Mouse (Mus musculus) lung, embryonic 15.5 days (tissue): ENCODE data around the gene Wdr18. TPM values are rescaled to one million over a fixed set of nuclear protein-coding genes. Genes with fewer than 3 reads are reported as not detected.
A peak's percentile ranks its signal among the peaks of the same experiment; 100 is the strongest.

Source experiments
- ATAC-seq: fragments of 200-750 bp; cut with Nextera tagmentation; 2 replicates; pipeline ENCODE4 v1.8.0; 2017; ENCODE audit warnings: moderate number of reproducible peaks, borderline replicate concordance; ENCODE audit not compliant: low FRiP score, low TSS enrichment; ENCODE audit errors: extremely low read depth
- H3K27ac ChIP-seq: fragments of 300-500 bp; sonication (generic); 2 replicates; pipeline ENCODE4 v1.5.1; 2015; ENCODE audit warnings: moderate library complexity, mild to moderate bottlenecking, inconsistent platforms
- H3K27me3 ChIP-seq: fragments of 300-500 bp; sonication (generic); 2 replicates; pipeline ENCODE4 v1.6.1; 2015; ENCODE audit warnings: inconsistent platforms
- H3K36me3 ChIP-seq: fragments of 300-500 bp; sonication (generic); 2 replicates; pipeline ENCODE4 v1.6.1; 2015; ENCODE audit warnings: inconsistent platforms
- H3K4me1 ChIP-seq: fragments of 300-500 bp; sonication (generic); 2 replicates; pipeline ENCODE4 v1.6.1; 2015; ENCODE audit warnings: inconsistent platforms
- H3K4me2 ChIP-seq: fragments of 300-500 bp; sonication (generic); 2 replicates; pipeline ENCODE4 v1.6.1; 2015; ENCODE audit warnings: inconsistent platforms, mild to moderate bottlenecking, moderate library complexity
- H3K4me3 ChIP-seq: fragments of 300-500 bp; sonication (generic); 2 replicates; pipeline ENCODE4 v1.5.1; 2015; ENCODE audit warnings: mild to moderate bottlenecking, inconsistent platforms
- H3K9ac ChIP-seq: fragments of 300-500 bp; sonication (generic); 2 replicates; pipeline ENCODE4 v1.6.1; 2015; ENCODE audit warnings: inconsistent platforms
- H3K9me3 ChIP-seq: fragments of 300-500 bp; sonication (generic); 2 replicates; pipeline ENCODE4 v1.6.1; 2016; ENCODE audit warnings: inconsistent platforms
- WGBS: fragments of 180-500 bp; shearing (Covaris S2); methylation state at CpG from one replicate; pipeline ENCODE4 v1.1.7; 2015; 5-methylcytosine and 5-hydroxymethylcytosine counted together
- polyA plus RNA-seq: library from polyadenylated mRNA; unstranded; fragments of >200 nt; fragmentation: Nextera tagmentation; extraction: Ambion mirVana; gene quantifications from 2 replicates; pipeline ENCODE4 v1.2.1, GENCODE M21; 2015

The Wdr18 gene
- polyA plus RNA-seq, 1 experiment from 2014 or later, result 95.1 TPM

DNA sequence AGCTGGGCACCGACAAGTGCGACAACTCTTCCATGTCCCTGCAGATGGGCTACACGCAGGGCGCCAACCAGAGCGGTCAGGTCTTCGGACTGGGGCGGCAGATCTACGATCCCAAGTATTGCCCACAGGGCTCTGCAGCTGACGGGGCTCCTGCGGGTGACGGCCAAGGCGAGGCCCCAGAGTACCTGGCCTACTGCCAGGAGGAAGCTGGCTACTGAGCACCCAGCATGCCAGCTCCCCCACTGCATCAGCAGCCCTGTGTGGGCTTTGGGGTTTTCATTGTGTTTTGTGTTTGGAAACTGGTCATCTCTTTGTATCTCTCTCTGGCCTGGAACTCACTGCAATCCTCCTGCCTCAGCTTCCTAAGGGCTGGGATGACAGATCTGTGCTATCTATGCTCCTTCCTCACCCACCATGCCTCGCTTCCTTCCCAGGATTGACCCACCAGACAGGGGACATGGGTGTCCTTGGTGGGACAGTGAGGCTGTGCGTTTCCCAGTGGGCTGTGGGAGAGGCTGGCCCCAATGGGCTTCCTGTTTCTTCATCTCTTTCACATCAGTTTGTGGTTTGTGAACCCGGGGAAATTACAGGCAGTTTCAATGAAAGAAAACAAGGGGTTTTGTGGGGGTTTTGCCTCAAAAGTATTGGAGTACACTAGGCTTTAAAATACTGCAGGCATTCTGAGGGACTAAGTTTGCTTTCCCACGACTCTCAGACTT, 34.6 kb downstream of the Wdr18 start:
- Histone ChIP-seq H3K4me2 (no peak overlapping the region), H3K27ac (peak overlapping the region; percentile 27; the same call in 1 of the 2 replicates), H3K27me3 (no peaks in the 10 kb centered on the region; the same call in 1 of the 2 replicates), H3K4me1 (peaks cover 38% of the 10 kb centered on the region), H3K36me3 (peaks cover 49% of the 10 kb centered on the region), H3K4me3 (no peak overlapping the region), H3K9me3 (no peaks in the 10 kb centered on the region), H3K9ac (no peak overlapping the region)
- 83% methylated on average over 16 of the region's 16 CpGs for WGBS
- ATAC-seq, result no peak

DNA sequence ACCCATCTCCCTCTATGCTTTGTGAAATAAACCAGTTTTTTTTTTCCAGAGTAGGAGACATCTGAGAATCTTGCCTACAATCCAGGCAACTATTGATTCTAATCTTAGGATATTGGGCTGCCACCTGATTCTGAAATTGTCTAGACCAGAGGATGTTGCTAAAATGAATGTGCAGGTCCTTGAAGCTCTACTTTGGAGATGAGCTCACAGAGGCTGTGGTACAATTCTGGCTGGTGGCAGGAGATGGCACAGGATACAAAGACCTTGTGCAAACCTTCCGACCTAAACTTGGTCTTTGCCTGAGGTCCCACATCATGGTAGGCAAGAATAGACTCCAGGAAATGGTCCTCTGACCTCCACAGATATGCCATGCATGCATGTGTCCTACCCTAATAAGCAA, 35.7 kb downstream of the Wdr18 start:
- Histone ChIP-seq H3K27me3 (no peaks in the 10 kb centered on the region; the same call in 1 of the 2 replicates), H3K36me3 (peaks cover 49% of the 10 kb centered on the region), H3K4me2 (peak overlapping the region; percentile 95; the same call in 1 of the 2 replicates), H3K27ac (peak overlapping the region; percentile 7; the same call in 1 of the 2 replicates), H3K4me1 (peaks cover 31% of the 10 kb centered on the region), H3K9me3 (no peaks in the 10 kb centered on the region), H3K9ac (no peak overlapping the region), H3K4me3 (no peak overlapping the region)
- WGBS, result 88% methylated on average over 1 of the region's 1 CpGs
- no peak for ATAC-seq

DNA sequence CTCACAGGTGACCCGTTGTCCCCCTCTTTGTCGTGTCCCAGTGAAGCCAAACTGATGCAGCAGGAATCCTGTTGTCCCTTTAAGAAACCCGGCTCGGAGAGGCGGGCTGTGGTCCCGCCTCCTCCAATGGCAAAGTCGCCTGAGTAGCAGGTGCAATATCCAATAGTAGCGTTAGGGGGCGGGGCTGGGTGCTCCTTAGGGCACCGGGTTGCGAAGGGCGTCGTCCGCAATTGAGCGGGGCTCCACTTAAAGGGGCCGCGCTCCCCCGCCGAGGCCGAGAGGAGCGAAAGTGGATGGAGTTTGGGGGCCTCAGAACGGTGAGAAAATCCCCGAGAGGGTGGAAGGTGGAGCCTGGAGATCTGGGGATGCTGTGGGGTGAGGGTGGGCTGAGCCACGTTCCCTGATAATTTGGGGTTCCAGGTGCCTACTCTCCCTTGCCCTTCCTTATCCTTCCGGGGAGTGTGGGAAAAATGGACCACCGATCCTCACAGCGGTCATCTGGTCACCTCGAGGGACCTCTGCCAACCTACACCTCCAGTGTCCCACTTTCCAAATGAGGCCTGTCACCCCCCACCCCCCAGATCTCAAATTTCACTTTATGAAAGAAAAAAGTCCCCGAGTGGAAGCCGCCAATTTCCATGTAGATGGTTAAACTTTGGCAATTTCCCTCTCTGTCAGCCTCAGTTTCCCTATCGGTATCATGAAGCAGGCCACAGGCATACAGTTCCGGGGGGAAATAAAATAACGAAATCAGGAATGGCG, 36.5 kb downstream of the Wdr18 start, which contains the start of gene Abca7:
Gene Abca7 (plus strand): TSS at position 223 of the 762 bp plus-strand sequence.
- H3K9ac ChIP-seq, result peak within 1 kb of the TSS; percentile 49
- H3K36me3 ChIP-seq, result peaks cover 42% of the 10 kb centered on the region
- peak; percentile 79 for ATAC-seq
- WGBS, result under 1% methylated on average over 34 of the region's 34 CpGs
- H3K9me3 ChIP-seq, result no peaks in the 10 kb centered on the region
- H3K27me3 ChIP-seq, result peaks cover 3% of the 10 kb centered on the region
- peak within 1 kb of the TSS; percentile 74 for H3K27ac ChIP-seq
- peak within 1 kb of the TSS; percentile 60 for H3K4me3 ChIP-seq
- H3K4me2 ChIP-seq, result peak within 1 kb of the TSS; percentile 95
- peaks cover 24% of the 10 kb centered on the region for H3K4me1 ChIP-seq

DNA sequence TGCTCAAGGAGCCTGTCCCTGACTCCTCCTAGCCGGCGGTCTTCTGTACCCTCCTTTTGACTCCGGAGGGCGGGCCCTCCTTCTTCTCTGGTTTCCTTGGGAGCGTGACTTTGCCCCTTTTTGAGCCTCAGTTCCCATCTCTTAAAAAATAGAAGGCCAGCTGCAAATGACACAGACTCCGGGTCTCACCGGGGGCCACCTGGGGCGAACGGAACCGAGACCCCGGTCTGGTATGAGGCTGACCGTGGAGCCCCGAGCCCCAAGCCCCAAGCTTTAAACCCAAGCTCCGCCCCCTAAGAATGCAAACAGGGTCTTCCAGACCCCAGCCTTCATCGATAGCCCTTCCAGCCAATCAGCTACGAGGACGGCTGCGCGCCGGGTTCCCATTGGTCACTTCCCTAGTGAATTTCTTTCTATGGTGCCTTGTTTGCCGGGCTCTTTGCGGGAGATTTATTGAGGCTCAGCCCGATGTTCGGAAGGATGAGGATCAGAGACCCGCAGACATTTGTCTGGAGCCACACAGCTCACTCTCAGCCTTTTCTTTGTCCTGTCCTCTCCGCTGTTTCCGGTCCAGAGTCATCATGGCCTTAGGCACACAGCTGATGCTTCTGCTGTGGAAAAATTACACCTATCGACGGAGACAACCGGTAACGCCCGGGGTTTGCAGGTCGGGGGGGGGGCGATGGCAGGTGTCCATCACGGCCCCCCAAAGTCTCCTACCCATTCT, 37.2 kb downstream of the Wdr18 start:
- H3K9me3 ChIP-seq, result no peaks in the 10 kb centered on the region
- ATAC-seq, result peak; percentile 48
- H3K9ac ChIP-seq, result peak overlapping the region; percentile 49; the same call in 1 of the 2 replicates
- H3K27me3 ChIP-seq, result peaks cover 9% of the 10 kb centered on the region
- WGBS, result under 1% methylated on average over 35 of the region's 35 CpGs
- peaks cover 21% of the 10 kb centered on the region for H3K4me1 ChIP-seq
- peak overlapping the region; percentile 95 for H3K4me2 ChIP-seq
- peaks cover 34% of the 10 kb centered on the region for H3K36me3 ChIP-seq
- peak overlapping the region; percentile 74 for H3K27ac ChIP-seq
- H3K4me3 ChIP-seq, result peak overlapping the region; percentile 60

DNA sequence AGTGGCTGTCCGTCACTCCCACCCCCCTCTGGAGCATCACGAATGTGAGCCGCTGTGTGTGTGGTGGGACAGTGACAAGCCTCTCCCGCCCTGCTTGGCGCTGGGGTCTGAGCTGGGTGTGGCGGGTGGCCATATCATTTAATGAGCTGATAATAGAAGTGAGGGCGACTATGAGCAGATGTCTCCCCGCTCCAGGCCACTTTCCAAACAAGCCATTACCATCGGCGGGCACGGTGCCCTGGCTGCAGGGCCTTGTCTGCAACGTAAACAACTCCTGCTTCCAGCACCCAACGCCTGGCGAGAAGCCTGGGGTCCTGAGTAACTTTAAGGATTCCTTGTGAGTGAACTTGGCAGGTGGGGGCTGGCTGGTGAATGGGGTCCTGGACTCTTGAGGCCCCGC, 37.9 kb downstream of the Wdr18 start:
- Histone ChIP-seq H3K4me3 (peak overlapping the region; percentile 60), H3K27ac (peak overlapping the region; percentile 22; the same call in 1 of the 2 replicates), H3K4me1 (peaks cover 22% of the 10 kb centered on the region), H3K9ac (peak overlapping the region; percentile 49; the same call in 1 of the 2 replicates), H3K9me3 (no peaks in the 10 kb centered on the region), H3K36me3 (peaks cover 28% of the 10 kb centered on the region), H3K4me2 (peak overlapping the region; percentile 95), H3K27me3 (peaks cover 13% of the 10 kb centered on the region)
- 8% methylated on average over 15 of the region's 15 CpGs for WGBS
- ATAC-seq, result peak; percentile 32; the same call in 1 of the 2 replicates

DNA sequence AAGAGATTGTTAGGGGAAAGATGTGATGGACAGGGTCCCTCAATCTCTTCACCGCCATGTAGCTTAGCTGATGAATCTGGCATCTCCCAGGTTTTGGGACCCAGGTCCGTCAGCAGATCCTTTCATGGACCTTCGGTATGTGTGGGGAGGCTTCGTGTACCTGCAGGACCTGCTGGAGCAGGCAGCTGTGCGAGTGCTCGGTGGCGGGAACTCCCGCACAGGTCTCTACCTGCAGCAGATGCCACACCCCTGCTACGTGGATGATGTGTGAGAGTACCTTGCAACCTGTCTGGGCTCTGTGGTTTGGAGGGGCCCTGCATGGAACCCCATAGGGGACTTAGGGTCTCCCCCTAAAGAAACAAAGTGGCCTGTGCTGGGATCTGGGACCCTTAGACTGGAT, 42.0 kb downstream of the Wdr18 start:
- H3K4me3 ChIP-seq, result no peak overlapping the region
- peaks cover 31% of the 10 kb centered on the region for H3K4me1 ChIP-seq
- 71% methylated on average over 9 of the region's 9 CpGs for WGBS
- no peak overlapping the region for H3K27ac ChIP-seq
- ATAC-seq, result no peak
- no peak overlapping the region for H3K4me2 ChIP-seq
- no peaks in the 10 kb centered on the region for H3K9me3 ChIP-seq
- peaks cover 19% of the 10 kb centered on the region for H3K27me3 ChIP-seq
- H3K9ac ChIP-seq, result no peak overlapping the region
- H3K36me3 ChIP-seq, result no peaks in the 10 kb centered on the region

DNA sequence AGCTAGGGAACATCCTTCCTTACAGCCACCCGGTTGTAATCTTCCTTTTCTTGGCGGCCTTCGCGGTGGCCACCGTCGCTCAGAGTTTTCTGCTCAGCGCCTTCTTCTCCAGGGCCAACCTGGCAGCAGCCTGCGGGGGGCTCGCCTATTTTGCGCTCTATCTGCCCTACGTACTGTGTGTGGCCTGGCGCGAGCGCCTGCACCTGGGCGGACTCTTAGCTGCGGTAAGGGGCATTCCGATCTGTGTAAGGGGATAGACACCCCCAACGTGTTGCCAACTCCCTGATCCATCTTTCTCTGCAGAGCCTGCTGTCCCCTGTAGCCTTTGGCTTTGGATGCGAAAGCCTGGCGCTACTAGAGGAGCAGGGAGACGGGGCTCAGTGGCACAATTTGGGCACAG, 42.9 kb downstream of the Wdr18 start:
- Histone ChIP-seq H3K27ac (no peak overlapping the region), H3K9ac (no peak overlapping the region), H3K4me3 (no peak overlapping the region), H3K36me3 (no peaks in the 10 kb centered on the region), H3K4me1 (peaks cover 22% of the 10 kb centered on the region), H3K9me3 (no peaks in the 10 kb centered on the region), H3K27me3 (peaks cover 19% of the 10 kb centered on the region), H3K4me2 (no peak overlapping the region)
- ATAC-seq, result no peak
- 33% methylated on average over 21 of the region's 21 CpGs for WGBS

DNA sequence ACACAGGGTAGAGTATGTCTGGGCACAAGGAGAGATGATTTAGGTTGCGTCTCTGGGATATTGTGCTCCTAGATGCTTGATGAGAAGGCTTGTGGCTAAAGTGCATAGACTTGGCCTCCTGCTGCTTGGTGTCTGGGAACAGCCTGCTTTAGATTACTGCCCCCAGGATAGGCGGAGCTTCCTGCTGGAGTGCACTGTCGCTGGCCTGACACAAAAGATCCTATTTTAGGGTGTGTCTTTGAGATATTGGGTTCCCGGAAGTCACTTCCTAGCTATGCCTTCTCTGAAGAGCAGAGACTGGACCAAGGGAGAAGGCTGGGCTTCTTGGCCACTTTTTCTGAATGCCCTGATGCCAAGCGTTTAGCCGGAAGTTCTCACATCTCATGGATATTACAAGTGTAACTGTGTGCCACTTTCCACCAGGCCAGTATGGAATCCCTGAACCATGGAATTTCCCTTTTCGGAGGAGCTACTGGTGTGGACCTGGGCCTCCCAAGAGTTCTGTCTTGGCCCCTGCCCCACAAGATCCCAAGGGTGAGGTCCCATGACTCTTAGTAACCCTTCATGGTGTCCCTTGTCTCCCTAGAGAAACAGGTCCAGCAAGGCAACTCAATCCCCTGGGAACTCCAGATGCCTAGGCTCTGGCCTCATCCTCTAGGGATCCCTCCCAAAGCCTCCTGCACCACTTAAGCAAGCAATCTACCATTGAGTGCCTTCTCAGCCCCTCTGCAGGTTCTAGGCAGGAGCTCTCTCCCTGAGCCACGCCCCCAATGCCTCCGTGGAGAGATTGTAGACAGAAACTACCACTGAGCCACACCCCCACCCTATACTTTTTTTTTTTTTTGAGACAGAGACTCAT, 43.7 kb downstream of the Wdr18 start:
- Histone ChIP-seq H3K27ac (no peak overlapping the region; the same call in 1 of the 2 replicates), H3K27me3 (peaks cover 19% of the 10 kb centered on the region), H3K4me1 (peaks cover 17% of the 10 kb centered on the region), H3K36me3 (peaks cover under 1% of the 10 kb centered on the region; the same call in 1 of the 2 replicates), H3K4me3 (no peak overlapping the region), H3K4me2 (no peak overlapping the region), H3K9me3 (no peaks in the 10 kb centered on the region), H3K9ac (no peak overlapping the region)
- WGBS, result 53% methylated on average over 9 of the region's 9 CpGs
- ATAC-seq, result no peak

DNA sequence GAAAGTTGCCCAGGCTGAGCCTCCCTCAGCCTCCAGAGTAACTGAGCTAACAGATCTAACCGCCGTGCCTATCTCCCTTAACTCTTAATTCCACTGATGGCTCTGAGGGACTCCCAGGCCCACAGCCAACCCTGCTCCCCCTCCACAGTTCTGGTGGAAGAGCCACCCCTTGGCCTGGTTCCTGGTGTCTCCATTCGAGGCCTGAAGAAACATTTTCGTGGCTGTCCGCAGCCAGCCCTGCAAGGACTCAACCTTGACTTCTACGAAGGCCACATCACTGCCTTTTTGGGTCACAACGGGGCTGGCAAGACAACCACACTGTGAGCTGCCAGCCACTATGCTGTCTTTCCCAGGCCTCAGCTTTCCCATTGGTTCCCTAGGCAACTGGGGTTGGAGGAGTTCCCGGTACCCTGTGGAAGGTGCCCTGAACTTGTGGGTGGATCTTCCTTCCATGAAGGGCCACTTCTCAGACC, 44.3 kb downstream of the Wdr18 start:
- H3K4me1 ChIP-seq, result peaks cover 17% of the 10 kb centered on the region
- no peak for ATAC-seq
- H3K4me3 ChIP-seq, result no peak overlapping the region
- no peak overlapping the region for H3K9ac ChIP-seq
- no peaks in the 10 kb centered on the region for H3K9me3 ChIP-seq
- WGBS, result 77% methylated on average over 8 of the region's 8 CpGs
- H3K4me2 ChIP-seq, result no peak overlapping the region
- H3K36me3 ChIP-seq, result peaks cover 6% of the 10 kb centered on the region; the same call in 1 of the 2 replicates
- no peak overlapping the region for H3K27ac ChIP-seq
- H3K27me3 ChIP-seq, result peaks cover 19% of the 10 kb centered on the region

DNA sequence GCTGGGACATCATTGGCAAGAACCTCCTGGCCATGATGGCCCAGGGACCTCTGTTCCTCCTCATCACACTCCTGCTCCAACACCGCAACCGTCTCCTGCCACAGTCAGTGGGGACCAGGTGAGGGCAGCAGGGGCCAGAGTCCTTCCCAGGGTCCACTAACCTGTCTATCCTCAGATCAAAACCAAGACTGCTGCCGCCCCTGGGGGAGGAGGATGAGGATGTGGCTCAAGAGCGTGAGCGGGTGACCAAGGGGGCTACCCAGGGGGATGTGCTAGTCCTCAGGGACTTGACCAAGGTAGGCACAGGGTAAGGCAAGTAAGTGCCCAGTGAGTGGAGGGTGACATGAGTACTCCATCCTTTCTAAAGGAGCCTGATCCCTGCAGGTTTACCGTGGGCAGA, 51.8 kb downstream of the Wdr18 start:
- Histone ChIP-seq H3K9ac (no peak overlapping the region), H3K9me3 (no peaks in the 10 kb centered on the region), H3K36me3 (peaks cover 20% of the 10 kb centered on the region), H3K4me3 (no peak overlapping the region), H3K27me3 (peaks cover 31% of the 10 kb centered on the region), H3K4me2 (no peak overlapping the region), H3K27ac (no peak overlapping the region), H3K4me1 (peaks cover 20% of the 10 kb centered on the region)
- WGBS, result 85% methylated on average over 6 of the region's 6 CpGs
- no peak for ATAC-seq

DNA sequence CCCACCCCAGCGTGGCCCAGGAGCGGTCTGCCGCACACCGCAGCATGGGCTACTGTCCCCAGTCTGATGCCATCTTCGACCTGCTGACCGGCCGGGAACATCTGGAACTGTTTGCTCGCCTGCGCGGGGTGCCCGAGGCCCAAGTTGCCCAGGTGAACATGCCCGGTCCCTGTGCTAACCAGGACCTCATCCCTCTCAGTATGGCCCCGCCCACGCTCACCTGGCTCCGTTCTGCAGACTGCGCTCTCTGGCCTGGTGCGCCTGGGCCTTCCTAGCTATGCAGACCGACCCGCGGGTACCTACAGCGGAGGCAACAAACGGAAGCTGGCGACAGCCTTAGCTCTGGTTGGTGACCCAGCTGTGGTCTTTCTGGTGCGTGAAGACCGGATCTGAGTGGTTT, 53.7 kb downstream of the Wdr18 start:
- H3K27me3 ChIP-seq, result peaks cover 35% of the 10 kb centered on the region
- peaks cover 20% of the 10 kb centered on the region for H3K36me3 ChIP-seq
- ATAC-seq, result no peak
- WGBS, result 34% methylated on average over 25 of the region's 25 CpGs
- H3K4me1 ChIP-seq, result peaks cover 26% of the 10 kb centered on the region
- H3K27ac ChIP-seq, result no peak overlapping the region
- no peaks in the 10 kb centered on the region for H3K9me3 ChIP-seq
- H3K9ac ChIP-seq, result no peak overlapping the region
- no peak overlapping the region for H3K4me3 ChIP-seq
- no peak overlapping the region for H3K4me2 ChIP-seq
